Mouse (Mus musculus) hindlimb bud, embryonic 11.5 days (tissue): ENCODE measurements at regions not wholly inside any gene's neighbourhood (a gene's known extent, or its start where the extent isn't known, plus 50 kb on each side); places are given as distances from the start of the nearest gene placed in this dataset.
A peak's percentile ranks its signal among the peaks of the same experiment; 100 is the strongest.

ENCODE experiments used
- DNase-seq: peaks from one replicate; pipeline ENCODE4 v3.0.0-alpha.2; 2012; ENCODE audit warnings: low read depth, low spot score; ENCODE audit errors: extremely low spot score

DNA sequence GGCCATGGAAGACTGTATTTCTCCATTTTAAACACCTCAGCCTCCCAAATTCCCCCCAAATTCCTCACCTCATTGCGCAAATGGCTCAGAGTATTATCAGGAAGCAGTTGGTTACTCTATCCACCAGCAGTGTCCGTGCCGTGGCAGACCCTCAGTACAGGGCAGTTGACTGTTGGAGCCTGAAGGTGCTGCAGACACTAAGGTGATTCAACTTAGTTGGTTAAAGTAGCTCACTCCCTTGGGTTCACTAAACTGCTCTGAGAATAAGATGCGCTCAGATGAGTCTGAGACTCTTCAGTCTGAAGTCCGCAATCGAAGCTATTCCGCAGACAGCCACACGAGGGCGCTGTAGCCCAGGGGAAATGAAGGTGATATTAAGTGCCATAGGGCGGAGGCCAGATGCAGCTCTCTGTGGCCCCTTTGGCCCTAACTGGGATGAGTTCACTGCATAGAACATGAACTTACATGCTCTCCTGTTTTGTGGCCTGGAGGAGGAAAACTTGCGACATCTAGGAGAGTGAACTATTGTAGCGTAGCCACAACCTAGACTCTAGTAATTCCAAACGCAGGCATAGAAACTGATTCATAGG lies 62.9 kb downstream of the Amer3 start:
- peak; percentile 52 for DNase-seq

DNA sequence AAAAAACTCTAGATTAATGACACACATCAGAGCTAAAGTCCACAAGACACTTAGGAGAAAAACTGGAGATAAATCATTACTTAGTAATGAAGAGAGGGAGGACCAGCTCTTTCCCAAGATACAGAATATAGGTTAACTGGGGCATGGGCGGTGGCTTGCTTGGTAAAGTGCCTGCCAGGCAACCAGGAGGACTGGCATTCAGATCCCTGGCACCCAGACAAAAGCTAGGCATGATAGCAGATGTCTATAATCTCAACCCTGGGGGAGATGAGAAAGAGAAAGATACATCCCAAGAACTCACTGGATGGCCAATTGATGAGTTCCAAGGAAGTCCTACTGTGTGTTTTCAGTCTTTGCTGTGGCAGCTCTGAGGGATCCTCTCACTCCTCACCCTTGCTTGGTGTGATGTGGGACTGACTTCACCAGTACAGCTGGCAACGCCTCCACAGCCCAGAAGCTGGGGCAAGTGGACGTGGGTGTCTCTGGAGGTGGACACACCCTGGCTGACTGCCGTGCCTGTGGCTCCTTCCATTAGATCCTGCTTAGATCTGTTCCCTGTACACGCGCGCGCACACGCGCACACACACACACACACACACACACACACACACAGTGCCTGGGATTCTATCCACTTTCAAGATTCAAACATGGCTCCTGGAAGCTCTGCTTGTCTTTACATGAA lies 74.6 kb downstream of the Amer3 start:
- no peak for DNase-seq

DNA sequence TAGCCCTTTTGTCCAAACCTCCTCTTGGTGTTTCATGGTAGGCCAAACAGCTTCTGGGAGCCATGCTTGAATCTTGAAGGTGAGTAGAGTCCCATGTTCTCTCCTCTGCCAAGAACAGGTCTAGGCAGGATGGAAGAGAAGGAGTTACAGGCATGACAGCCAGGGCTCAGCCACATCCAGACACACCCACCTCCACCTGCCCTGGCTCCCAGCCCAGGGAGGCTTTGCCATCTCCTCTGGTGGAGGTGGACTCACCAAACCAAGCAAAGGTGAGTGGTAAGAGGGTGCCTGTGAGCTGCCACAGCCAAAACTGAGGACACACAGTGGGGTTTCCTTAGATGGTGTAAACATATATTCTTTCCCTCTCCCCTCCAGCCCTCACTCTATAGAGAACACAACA lies 78.0 kb downstream of the Amer3 start:
- no peak for DNase-seq

DNA sequence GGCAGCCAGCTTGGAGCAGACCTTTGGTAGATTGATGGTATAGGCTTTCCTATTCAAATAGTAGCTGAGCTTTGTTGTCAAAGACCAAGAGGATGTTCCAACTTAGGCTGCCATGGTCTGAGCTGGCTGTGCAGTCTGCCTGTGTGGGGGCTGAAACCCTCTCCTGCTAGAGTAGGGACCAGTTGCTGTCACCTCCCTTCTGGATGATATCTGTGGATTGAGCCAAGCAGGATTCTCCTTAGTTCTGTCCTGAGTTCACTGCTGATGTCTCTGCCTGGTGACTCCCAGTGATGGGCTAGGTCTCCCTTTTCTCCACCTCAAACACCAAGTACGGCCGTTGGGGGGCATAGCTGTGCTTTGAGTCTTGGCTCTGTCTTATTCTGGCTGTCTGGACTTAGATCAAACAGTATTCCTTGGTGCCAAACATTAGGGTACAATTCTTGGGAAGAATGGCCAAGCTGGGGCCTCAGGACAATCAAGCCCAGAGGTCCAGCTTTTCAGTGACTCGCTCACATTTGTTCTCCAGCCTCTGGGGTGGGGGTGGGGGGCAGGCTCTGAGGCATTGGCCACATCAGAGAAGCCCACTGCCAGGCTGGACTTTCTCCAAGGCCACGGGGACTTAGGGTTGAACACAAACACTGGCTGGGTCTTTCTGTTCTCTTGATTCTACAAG lies 84.6 kb downstream of the Amer3 start:
- no peak for DNase-seq

DNA sequence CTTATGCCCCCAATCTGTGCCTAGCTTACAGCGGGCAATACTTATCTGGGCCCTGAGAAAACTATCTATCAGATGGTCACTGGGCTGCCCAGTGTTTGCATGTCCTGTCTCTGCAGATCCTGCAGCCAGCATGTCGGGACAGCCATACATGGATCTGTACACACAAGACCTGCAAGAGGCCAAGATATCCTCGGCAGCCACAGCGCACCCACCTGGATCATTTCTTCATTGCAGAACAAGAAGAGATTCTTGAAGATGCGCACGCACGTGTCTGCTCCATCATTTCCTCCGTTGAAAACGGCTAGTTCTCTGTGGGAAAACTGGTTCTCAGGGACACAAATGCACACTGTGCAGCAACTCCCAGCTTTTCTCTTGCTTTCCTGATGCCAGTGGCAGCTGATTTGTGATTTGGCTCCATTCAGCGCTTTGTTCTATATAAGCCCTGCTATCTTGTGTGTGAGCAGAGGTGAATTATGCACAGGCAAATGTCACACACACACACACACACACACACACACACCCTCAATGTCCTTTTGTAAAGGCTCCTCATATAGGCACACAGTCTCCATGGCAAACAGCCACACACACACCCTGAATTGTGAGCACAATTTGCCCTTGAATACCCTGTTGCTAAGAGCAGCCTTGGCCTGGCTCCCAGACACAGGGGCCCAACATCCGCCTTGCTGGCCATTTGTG lies 85.5 kb downstream of the Amer3 start:
- no peak for DNase-seq

DNA sequence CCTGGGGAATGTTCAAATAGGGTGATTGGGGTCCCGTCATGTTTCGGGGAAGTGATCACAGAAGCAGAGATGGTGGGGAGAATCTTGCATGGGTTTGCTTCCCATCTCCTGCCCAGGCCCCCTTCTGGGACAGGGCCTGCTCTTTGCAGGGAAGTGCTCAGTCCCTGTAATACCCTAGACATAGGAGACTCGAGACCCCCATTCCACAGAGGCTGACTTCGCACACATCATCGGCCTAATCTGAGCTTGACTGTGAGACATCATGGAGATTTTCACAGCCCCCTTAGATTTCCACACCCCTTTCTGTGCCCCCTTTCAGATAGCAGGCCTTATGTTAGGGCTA lies 86.0 kb downstream of the Amer3 start:
- no peak for DNase-seq

DNA sequence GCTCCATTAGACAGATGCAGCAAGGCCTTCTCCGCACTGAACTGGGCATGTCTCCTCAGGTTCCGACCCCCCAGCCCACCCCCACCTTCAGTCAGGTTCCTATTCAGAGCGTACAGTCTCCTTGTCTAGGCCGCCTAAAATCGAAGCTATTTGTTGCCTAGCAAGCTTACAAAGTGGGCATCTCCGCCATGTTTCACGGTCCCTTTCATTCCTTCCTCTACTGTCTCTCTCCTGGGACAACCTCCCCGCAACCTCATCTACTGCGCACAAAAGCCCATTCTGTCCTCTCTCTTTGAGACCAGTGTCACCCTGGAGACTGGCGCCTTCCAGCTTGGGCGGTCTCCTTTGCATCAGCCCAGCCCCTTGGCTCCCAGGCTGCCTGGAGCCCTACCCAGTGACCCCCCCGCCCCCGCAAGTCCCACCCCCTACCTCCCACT lies 86.8 kb downstream of the Amer3 start:
- DNase-seq = no peak

DNA sequence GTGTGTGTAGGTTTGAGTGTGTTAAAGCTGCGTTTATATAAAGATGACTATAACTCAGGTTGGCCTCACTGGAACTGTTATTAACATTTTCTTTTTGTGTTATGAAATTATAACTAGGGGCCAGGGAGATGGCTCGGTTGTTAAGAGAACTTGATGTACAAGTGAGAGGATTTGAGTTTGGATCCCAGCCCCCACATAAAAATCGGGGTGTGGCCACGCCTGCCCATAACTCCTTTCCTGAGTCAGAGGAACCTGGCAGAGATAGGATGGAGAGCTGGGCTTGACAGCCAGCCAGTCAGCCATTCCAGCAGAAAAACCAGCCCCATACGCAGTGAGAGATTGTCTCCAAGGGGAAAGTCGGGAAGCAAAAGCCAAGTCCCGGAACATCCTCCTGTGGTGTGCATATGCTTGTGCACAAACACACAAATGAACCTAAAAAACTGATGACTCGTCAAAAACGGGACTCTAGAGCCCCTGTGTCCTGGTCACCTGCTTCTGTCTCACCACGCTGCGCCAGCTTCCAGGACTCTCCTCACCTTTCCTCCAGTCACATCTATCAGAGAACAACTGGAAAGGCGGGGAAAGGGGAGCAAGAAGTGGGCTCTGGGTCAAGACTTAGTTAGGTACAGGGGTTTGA lies 97.8 kb downstream of the Amer3 start:
- DNase-seq = no peak

DNA sequence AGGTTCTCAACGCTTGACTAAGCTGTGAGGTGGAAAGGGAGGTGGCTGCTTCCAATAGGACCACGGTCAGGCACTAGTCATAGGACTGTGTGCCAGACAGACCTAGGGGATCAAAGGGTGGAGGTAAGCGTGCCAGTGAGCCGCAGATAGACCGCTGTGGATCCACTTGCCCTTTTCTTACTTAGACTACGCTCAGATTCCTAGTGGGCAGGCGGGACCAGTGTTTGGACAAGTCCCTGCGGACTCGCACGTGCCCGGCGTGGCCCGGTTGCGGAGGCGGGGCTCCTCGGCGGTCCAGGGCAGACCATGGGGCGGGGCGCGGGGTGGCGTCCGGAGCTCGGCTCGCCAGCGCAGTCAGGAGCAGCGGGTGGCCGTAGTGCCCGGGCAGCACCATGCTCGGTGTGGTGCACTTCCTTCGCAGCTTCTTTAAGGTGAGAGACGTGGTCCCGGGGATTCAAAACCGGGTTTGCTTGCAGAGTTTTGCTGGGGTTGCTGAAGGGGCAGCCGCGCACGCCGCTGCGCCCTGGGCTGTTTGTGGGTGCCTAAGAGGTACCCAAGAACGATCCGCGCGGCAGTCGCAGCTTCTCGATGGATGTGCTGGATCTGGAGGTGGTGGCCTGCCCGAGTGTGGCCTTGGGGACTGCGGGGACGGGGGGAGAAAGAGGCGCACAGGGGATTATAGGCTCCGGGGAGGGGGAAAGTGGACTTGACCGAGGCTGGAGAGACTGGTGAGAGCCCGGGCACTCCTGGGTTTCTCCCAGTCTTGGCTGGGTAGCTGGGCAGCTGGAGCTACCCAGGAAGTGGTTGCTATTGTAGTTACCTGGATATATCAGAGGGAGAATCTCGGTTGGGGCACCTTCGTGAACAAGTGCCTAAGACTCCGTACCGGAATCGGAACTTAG lies 98.6 kb downstream of the Amer3 start:
- DNase-seq = no peak

DNA sequence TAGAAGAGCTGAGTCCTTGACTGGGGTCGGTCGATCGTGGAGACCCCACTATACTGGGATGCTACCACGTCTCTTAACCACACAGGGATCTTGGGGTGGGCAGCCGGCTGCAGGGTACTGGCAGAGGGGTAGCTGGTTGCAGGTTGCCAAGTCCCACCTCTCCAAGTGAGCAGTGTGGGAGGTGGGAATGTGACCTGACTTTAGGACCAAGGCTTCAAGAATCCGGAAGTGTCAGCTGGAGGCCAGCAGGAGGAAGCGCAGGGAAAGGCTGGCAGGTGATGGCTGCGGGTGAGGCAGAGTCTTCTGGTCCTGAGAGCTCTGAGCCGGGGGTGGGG lies 99.2 kb downstream of the Amer3 start:
- DNase-seq = no peak

DNA sequence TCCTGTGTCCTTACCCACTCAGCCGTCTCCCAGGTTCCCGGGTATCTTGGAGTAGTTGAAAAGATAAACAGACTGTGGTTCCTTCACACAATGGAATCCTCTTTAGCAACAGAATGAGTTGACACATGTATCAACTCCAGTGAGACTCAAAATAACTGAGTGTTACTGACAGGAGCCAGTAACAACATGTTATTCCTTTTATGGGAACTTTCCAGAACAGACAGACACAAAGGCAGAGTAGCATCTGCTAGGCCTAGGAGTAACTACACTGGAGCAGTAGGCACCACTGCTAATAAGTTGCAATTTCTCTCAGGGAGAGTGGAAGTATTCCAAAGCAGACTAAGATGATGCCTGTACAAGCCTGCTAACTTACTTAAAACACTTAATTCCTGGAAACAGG lies 107.1 kb downstream of the Amer3 start:
- DNase-seq = no peak

DNA sequence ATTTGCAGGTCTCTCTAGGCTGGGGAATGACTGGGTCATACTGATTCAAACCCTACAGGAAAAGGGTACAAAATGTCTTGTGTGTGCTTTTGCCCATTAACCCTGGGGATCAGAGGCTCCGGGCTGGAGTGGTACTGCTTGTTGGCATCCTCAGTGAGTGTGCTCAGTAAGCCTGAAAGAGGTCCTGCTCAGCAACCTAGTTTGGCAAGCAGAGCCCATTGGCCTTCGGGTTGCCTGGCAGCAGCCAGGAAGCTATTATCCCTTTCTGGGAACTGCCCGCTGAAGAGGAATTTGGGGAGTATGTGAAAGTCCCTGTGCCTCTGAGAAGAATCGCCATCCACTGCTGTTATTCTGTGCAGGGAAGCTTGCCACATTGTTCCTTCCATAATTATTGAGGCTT lies 117.1 kb downstream of the Amer3 start:
- no peak for DNase-seq

DNA sequence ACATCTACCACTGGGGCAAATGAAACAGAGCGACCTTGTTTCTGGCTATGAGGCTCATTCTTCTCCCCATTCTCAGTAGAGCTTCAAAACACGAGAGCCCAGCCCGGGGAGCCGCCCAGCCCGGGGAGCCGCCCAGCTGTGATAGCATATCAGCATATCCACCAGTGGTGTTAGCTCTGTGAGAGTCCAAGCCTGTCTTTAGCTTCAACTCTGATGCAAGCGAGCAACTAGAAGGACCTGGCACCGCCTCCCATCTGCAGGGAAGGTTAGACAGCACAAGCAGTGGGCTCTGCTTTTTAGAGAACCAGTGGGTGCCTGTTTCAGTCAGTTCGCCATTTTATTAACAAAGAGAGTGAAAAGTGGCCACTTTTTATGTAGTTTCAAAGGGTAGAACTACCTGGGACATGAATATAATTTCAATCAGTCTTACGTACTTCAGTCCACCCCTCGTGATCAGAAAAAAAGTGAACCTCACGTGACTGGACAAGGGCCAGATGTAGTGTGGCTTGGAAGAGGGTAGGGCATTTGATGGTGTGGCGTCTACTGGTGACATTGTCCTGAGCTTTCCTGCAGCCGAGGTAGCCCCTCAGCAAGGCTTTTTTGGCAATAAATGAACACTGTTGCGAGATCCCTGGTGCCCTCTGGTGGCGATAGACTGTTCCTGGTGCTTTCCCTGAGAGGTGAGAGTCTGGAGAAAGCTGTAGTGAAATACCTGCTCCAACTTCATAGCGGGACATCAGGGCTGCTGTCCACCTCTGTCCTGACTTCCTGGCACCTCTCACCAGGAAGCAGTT lies 121.0 kb downstream of the Amer3 start:
- DNase-seq = peak; percentile 54

DNA sequence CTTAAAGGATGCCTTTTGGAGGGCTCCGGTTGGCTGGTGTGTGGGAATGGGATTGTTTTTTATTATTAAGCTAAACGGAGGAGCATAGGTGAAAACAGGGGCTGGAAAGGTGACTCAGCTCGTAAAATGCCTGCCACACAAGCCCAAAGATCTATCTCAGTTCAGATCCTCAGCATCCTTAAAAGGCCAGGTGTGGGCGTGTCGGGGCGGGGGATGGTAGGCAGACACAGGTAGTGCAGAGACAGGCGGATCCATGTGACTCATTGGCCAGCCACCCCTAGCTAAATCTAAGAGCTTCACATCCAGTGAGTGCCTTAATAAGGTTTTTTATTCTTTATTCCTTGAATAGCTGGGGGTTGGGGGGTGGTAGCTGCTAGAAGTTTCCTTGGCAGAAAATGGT lies 122.0 kb downstream of the Amer3 start:
- no peak for DNase-seq

DNA sequence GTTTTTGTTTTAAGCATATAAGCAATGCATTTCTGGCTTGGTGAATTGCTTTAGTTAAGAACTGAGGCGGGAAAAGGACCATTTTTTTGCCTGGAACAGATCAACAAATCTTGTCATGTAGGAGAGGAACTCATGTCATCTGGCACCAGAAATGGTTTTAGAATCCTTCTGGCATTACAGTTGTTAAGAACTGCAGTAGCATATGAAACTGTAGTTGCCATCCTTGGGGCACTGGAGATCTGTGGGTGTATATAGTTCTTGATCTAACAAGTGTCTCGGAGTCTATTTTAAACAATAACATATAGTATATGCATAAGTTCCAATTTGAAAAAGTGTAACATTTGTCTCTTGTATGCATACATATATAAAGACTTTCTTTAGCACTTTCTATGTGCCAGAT lies 129.6 kb downstream of the Amer3 start:
- no peak for DNase-seq

DNA sequence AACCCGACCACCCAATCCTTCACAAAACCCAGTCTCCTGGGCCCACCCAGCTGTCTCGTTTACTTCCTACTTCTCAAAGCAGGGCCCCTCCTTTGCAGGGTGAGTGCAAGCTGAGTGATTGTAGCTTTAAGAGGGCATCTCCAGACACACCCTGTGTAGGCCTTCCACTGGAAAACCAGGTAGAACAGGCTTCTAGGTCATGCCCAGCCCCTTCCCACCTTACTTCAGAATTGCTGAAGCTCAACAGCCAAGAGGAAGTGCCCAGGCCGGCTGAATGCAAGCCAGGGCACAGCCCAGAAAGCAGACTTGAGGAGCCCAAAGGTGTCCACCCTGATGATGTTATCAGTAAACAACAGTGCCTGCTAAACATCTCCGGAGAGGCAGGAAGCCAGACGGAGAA lies 120.2 kb downstream of the Fam168b start:
- DNase-seq = no peak

DNA sequence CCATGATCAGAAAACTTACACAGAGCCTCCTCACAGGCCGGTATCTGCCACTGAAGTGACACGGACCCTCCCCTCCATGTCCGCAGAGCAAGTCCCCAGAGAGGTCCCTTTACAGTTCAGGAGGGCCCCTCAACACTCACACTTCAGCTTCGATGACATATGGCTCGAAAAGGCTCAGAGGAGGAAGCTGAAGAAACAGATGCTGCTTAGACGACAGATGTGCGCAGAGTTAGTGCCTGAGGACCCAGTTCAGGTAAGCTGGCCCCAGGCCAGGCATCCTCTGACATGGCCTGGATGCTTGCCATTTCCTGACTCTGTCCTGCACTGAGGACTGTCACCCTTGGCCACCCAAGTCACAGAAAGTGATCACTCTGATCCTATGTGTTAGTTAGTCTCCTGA lies 110.7 kb downstream of the Fam168b start:
- DNase-seq = no peak

DNA sequence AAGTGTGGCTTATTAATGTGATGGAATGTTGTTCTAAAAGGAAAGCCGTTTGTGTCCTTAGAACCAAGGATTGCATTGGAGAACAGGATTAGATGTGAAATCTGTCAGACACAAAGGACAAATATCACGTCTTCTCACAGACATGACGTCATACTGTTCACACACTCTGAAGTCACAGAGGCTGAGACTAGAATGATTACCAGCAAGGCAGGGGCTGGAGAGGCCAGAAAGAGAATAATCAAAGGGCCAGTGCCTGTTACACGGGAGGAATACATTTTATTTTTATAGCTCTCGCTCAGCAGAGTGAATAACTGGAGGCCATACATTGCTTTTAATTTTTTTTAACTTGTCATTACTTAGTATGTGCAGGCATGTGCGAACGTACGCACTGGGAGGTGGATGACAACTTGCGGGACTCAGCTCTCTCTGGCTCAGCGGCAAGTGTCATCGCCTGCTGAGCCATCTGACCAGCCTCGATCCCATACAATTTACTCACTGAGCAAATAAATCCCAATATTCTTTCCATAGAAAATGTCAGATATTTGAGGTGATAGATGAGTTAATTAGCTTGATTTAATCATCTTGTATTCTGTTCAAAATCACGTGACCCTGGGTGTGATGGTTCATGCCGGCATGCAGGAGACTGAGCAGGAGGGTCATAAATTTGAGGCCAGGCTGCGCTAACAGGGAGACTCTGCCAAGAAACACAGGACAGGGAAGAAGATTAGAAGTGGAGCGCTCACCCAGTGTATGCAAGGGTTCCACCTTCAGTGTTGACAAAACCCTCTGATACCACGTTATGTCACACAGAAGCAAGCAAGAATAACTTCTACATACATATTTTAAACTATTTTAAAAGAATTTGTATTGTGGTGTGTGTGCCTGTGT lies 109.6 kb downstream of the Fam168b start:
- no peak for DNase-seq
